Mouse (Mus musculus) midbrain, embryonic 13.5 days (tissue): ENCODE measurements around the gene Vmn2r26. TPM values are rescaled to one million over a fixed set of nuclear protein-coding genes. Genes with fewer than 3 reads are reported as not detected.
"Not testable (repeated sequence)": the region's sequence is repeated elsewhere in the genome, so short reads cannot be mapped to it uniquely, and the experiment has no call there.

Source experiments
- ATAC-seq: fragments of 200-750 bp; cut with Nextera tagmentation; 2 replicates; pipeline ENCODE4 v1.8.0; 2017; ENCODE audit warnings: mild to moderate bottlenecking, moderate TSS enrichment, moderate library complexity
- H3K27ac ChIP-seq: fragments of 300-500 bp; sonication (generic); 2 replicates; pipeline ENCODE4 v1.5.1; 2015; ENCODE audit warnings: inconsistent platforms, mild to moderate bottlenecking, moderate library complexity
- H3K27me3 ChIP-seq: fragments of 300-500 bp; sonication (generic); 2 replicates; pipeline ENCODE4 v1.6.1; 2015; ENCODE audit warnings: mild to moderate bottlenecking, inconsistent platforms
- H3K36me3 ChIP-seq: fragments of 300-500 bp; sonication (generic); 2 replicates; pipeline ENCODE4 v1.6.1; 2015; ENCODE audit warnings: mild to moderate bottlenecking, inconsistent platforms
- H3K4me1 ChIP-seq: fragments of 300-500 bp; sonication (generic); replicated peaks from 2 replicates; pipeline ENCODE4 v1.6.1; 2015; ENCODE audit warnings: inconsistent platforms
- H3K4me2 ChIP-seq: fragments of 300-500 bp; sonication (generic); replicated peaks from 2 replicates; pipeline ENCODE4 v1.6.1; 2015; ENCODE audit warnings: moderate library complexity, mild to moderate bottlenecking, inconsistent platforms
- H3K4me3 ChIP-seq: fragments of 300-500 bp; sonication (generic); replicated peaks from 2 replicates; pipeline ENCODE4 v1.5.1; 2015; ENCODE audit warnings: mild to moderate bottlenecking, inconsistent platforms
- H3K9ac ChIP-seq: fragments of 300-500 bp; sonication (generic); replicated peaks from 2 replicates; pipeline ENCODE4 v1.6.1; 2015; ENCODE audit warnings: mild to moderate bottlenecking, inconsistent platforms
- H3K9me3 ChIP-seq: fragments of 300-500 bp; sonication (generic); 2 replicates; pipeline ENCODE4 v1.6.1; 2016; ENCODE audit warnings: mild to moderate bottlenecking, inconsistent platforms
- WGBS: fragments of 180-500 bp; shearing (Covaris S2); methylation state at CpG from one replicate; pipeline ENCODE4 v1.1.7; 2015; 5-methylcytosine and 5-hydroxymethylcytosine counted together
- polyA plus RNA-seq: library from polyadenylated mRNA; unstranded; fragments of >200 nt; fragmentation: Nextera tagmentation; extraction: Ambion mirVana; gene quantifications from 2 replicates; pipeline ENCODE4 v1.2.1, GENCODE M21; 2015

Gene Vmn2r26
- polyA plus RNA-seq = not detected in 2 replicates

DNA sequence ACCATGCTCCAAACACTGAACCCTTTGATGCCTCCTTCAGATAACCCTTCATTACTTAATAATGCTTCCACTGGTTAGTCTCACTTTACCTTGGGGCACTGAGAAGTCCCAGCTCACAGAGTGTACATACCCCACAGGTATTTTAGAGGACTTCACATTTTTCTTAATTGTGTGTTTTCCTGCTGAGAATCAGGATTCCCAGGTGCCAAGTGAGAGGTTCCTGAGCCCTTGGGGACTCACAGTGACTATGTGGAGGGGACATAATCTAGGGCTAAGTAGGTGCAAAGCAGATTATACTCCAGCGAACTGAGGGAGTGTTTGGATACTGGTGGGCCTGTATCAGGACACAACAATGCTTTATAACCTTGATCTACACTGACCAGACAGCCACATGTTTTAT is at the start of gene Vmn2r26:
Gene Vmn2r26, plus strand, starts transcription at position 301 of the 400 bp plus-strand sequence.
- H3K27me3 ChIP-seq, H3K27ac ChIP-seq, H3K36me3 ChIP-seq, H3K4me2 ChIP-seq, H3K4me1 ChIP-seq, H3K4me3 ChIP-seq, ATAC-seq, H3K9ac ChIP-seq, H3K9me3 ChIP-seq: not testable (repeated sequence)
- WGBS = 69% methylated on average over 1 of the region's 1 CpGs

DNA sequence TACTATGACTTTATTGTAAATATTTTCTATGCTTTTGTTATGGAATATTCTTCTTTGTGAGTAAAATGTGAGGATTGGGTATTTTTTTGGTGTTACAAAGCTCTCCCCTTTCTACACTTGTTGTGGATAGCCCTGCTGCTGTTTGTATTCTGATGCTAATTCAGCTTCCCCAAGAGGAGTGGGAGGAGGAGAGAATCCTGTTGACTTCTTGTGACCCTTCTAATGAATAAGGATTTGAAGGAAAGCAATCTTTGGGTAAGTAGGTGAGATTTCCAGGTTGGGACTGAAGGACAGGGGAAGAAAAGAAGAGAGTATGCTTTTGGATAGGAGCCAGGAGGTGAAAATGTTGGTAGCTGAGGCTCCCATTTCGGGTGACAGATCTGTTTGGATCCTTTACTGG is 3.5 kb upstream of the Vmn2r26 start:
- Histone ChIP-seq H3K36me3 (no peaks in the 10 kb centered on the region), H3K4me1 (no peaks in the 10 kb centered on the region), H3K4me3 (no peak overlapping the region), H3K27me3 (no peaks in the 10 kb centered on the region), H3K9ac (no peak overlapping the region), H3K9me3 (no peaks in the 10 kb centered on the region), H3K27ac (no peak overlapping the region), H3K4me2 (no peak overlapping the region)
- WGBS = 48% methylated on average over 1 of the region's 1 CpGs
- ATAC-seq = no peak

DNA sequence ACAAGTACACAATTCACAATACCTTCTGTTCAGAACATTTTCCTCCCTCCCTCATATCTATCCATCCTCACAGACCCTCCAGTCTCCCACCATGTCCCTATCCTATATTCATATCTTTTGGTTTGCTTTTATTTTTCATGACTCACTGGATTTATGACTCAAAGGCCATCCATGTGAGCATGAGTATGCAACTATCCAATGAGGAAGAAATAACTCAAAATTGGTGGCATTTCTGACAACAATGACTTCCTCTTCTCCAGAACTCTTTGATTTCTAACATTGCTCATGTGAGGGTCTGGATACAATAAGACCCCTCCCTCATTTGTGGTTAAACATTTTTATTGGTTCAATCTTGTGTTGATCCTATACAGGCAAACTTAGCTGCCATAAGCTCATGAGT is 24.0 kb downstream of the Vmn2r26 start:
- no peak for ATAC-seq
- no peak overlapping the region for H3K9ac ChIP-seq
- no peak overlapping the region for H3K27ac ChIP-seq
- no peaks in the 10 kb centered on the region for H3K4me1 ChIP-seq
- H3K9me3 ChIP-seq = 0 out of 2 replicates have a peak, but pooled peaks cover 2% of the 10 kb centered on the region
- no peak overlapping the region for H3K4me3 ChIP-seq
- no peak overlapping the region for H3K4me2 ChIP-seq
- H3K36me3 ChIP-seq = no peaks in the 10 kb centered on the region
- no peaks in the 10 kb centered on the region for H3K27me3 ChIP-seq

DNA sequence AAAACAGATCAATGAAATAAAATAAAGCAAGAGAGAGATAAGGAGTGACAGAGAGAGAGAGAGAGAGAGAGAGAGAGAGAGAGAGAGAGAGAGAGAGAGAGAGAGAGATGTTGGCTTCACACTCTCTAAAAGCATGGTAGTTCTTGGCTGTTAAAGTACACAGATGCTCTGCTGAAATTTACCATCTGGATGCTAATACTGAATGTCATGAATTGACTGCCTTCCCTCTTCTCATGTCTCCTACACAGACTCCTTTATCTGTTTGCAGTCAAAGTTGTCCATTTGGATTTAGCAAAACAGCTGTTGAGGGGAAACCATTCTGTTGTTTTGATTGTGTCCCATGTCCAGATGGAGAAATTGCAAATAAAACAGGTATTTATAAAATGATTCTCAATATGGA is 29.2 kb downstream of the Vmn2r26 start:
- H3K4me1 ChIP-seq, H3K4me2 ChIP-seq, H3K27ac ChIP-seq, H3K9me3 ChIP-seq, ATAC-seq, H3K27me3 ChIP-seq, H3K36me3 ChIP-seq, H3K9ac ChIP-seq, H3K4me3 ChIP-seq: not testable (repeated sequence)

DNA sequence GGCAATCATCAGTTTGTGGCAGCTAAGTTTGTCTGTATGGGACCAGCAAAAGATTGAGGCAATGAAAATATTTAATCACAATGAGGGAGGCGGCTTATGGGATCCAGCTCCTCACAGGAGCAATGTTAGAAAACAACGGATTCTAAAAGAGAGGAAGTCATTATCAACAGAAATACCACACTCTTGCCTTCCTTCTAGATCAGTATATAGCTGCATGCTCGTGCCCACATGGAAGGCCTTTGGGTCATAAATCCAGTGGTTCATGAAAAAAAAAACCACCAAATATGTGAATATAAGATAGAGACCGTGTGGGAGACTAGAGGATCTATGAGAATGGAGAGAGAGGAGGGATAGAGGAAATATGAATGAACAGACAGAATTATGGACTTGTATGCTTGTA is 78.0 kb downstream of the Vmn2r26 start:
- Histone ChIP-seq H3K4me2 (no peak overlapping the region), H3K4me3 (no peak overlapping the region), H3K36me3 (no peaks in the 10 kb centered on the region), H3K9me3 (no peaks in the 10 kb centered on the region), H3K27ac (no peak overlapping the region), H3K9ac (no peak overlapping the region), H3K27me3 (no peaks in the 10 kb centered on the region), H3K4me1 (no peaks in the 10 kb centered on the region)
- 80% methylated on average over 4 of the region's 4 CpGs for WGBS
- ATAC-seq = no peak

Other genes starting within 250 kb of the Vmn2r26 start
- gene Vmn2r24, start 245.7 kb upstream of the Vmn2r26 start, polyA plus RNA-seq = not detected in 2 replicates
- not detected in 2 replicates for gene Vmn2r25, start 171.1 kb upstream of the Vmn2r26 start, polyA plus RNA-seq
- not detected in 2 replicates for gene Vmn2r27, start 207.3 kb downstream of the Vmn2r26 start, polyA plus RNA-seq